Mouse (Mus musculus): ENCODE data around the gene Spint1. TPM values are rescaled to one million over a fixed set of nuclear protein-coding genes. Genes with fewer than 3 reads are reported as not detected.

Spint1 gene
- total RNA-seq (2021) = under 1 TPM in 1 of 2 experiments, not detected in 1; 0.15 TPM
- long read RNA-seq, experiment 1, partial matches to known transcripts = 0 of 9 reads
- long read RNA-seq, experiment 1, other reads (novel, unspliced or antisense) = 4 of 9 reads
- long read RNA-seq, experiment 2 = 0 reads

DNA sequence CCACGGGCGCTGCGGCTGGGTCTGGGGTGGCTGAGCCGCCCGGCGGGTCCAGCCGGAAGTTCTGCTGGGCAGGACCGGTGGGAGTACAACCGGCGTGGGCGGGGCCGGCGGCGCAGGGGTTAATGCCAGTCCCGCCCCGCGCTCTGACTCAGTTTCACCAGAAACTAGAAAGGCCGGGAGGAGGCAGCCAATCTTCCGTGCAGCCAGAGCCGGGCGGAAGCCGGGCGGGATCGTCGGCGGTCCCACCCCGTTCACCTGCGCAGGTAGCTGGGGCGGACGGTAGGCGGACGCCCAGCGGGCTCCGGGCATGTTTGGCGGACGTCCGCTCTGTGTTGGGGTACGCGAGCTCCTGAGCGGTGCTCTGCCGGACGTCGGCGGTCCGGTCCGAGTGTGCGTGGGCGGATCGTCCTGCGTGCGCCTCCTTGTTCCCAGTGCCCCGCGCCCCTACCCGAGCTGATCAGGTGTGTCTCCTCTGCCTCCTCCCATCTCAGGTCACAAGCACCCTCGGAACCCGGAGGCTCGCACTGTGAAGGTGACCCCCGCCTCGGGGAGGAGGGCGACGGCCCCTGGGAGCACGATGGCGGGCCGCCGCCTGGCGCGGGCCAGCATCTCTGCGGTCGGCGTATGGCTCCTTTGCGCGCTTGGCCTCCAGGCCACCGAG lies at the start of gene Spint1:
Gene Spint1 (plus strand): TSS at position 153 of the 661 bp plus-strand sequence.
- peak in 1 of 2 experiments; percentile 24 for DNase-seq (ENCODE audit: low spot score in 2 of 2)

DNA sequence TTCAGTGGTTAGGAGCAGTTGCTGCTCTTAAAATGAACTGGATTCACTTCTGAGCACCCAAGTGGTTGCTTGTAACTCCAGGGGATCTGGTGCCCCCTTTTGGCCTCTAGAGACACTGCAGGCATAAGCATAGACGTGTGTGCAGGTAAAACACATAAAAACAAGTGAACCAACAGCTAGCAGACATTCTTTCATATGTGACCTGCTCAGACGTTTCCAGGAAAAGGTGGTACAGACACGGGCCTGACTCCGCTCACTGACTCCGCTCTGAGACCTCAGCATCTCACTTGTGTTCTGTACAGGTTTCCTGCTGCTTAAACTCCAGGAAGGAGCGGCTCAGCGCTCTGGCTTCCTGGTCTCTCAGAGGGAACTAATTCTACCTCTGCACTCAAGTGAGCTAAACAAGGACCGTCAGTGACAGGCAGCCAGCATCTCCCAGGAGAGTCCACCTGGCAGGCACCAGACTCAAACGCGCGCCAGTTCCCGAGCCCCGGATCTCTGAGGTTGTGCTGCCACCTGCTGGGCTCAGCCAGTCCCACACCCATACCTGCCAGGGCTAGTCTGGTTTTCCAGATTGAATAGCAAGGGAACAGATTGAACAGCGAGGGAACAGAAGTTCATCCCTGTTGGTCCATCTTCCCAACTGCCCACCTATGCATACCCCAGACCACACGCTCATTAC lies 48.0 kb upstream of the Spint1 start:
- DNase-seq (ENCODE audit: low spot score in 2 of 2) = peak; percentile 73 to 84

GRCm38 (mm10) chr2:119190969-119191368 lies 46.2 kb upstream of the Spint1 start:
- no peak for DNase-seq (ENCODE audit: low spot score in 2 of 2)

DNA sequence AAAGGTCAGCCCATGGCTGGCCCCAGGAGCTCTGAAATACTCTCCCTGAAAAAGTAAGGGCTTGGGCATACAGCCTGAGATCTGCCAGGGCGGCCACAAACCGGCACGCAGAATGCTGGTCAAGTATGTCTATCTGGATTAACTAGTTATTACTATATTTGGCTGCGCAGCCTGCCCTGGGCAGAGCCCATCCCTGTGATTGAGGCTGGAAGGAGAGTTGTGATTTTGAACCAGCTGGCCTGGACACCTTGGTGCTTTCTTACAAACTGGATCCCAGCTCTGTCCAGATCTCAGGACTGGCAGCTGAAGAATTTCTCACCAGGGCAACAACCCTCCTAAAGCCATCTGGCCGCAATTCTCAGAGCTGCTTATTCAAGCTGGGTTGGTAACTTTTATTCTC lies 43.0 kb upstream of the Spint1 start:
- no peak for DNase-seq (ENCODE audit: low spot score in 2 of 2)

DNA sequence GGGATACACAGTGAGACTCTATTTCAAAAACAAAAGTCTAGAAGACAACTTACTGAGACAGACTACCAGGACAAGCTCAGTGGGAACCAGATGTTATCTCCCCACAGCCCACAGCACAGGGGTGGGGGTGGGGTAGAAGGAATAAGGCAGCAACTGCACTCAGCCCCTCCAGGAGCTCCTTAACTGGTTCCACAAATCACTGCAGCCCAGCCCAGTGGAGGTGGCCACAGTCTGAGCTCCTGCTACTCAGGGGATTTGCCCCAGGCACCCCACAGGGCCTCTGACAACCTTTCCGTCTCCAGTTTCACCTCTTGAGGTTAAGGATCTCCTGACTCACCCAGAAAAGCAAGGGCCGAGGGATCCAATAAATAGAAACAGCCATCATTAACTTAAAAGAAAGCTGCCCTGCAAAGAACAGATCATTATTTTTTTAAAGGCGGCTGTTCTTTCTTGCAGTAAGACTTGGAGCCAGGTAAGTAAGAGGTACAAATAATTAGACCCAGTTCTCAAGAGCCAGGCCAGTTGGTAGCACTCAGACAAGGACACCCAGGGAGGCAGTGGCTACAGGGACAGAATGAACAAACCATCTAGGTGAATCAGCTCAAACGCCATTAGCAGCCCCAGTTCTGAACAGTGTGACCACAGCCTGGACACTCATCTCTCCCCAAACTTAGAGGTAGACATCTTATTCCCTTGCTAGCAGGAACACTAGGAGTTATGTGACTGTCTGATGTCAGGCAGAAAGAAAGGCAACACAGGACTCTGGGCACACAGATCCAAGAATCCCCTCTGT lies 40.6 kb upstream of the Spint1 start:
- no peak for DNase-seq (ENCODE audit: low spot score in 2 of 2)

GRCm38 (mm10) chr2:119197493-119197892 lies 39.7 kb upstream of the Spint1 start:
- DNase-seq (ENCODE audit: low spot score in 2 of 2) = no peak

GRCm38 (mm10) chr2:119198049-119198448 lies 39.1 kb upstream of the Spint1 start:
- no peak for DNase-seq (ENCODE audit: low spot score in 2 of 2)

- DNase-seq (ENCODE audit: low spot score in 2 of 2) = no peak
Measured at GRCm38 (mm10) chr2:119198934-119199333, 38.2 kb upstream of the Spint1 start.

DNA sequence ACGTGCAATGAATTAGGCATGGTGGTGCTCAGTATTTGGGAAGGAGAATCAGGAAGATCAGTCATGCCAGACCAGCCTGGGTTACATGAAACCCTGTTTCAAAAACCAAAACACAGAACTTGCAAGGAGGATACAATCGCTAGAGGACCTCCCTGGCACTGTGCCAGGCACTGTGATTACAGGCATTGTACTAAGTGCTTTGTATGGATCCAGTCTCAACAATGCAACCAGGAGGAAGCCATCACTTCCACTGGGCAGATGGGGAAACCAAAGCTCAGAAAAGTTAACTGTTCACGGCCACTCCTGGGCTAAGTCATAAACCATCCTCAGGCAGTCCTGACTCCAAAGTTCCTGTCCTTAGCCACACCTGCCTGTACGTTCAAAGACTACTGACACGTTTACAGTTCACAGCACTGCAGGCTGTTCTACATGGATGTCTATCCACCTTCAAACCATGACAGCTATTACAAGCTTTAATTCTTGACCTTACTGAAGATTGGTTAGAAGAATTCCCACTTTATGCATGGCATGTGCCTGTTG lies 34.2 kb upstream of the Spint1 start:
- peak in 1 of 2 experiments; percentile 39 for DNase-seq (ENCODE audit: low spot score in 2 of 2)

DNA sequence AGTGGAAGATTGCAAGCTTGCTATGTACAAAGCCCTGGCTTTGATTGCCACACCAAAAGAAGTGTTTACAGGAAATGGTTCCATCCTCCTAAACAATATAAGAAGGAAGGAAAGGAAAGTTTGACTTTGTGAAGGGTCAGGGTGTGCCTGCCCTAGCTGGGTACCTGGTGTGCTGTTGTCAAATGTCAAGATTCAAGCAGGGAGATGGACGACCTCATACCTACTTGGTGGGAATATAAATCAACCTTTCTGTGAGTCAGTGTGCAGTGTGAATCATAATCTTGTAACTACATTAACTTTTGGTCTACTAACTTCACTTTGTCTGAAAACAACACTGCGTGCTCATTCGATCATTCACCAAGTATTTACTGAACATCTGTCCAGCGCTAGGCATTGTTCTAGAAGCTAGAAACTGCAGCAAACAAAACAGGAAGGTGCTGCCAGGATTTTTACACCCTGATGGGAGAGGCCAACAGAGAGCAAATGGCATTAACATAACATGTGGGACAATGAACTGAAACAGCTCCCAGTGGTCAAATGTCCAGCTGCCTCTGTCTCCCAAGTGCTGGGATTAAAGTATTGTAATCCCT lies 33.2 kb upstream of the Spint1 start:
- DNase-seq (ENCODE audit: low spot score in 2 of 2) = no peak

GRCm38 (mm10) chr2:119207961-119208343 lies 29.2 kb upstream of the Spint1 start:
- no peak for DNase-seq (ENCODE audit: low spot score in 2 of 2)

GRCm38 (mm10) chr2:119208344-119209175 lies 28.6 kb upstream of the Spint1 start, which contains the start of the genes Zfyve19 and Dnajc17:
Zfyve19 (plus strand) TSS chr2:119208617.
Dnajc17 (minus strand) TSS chr2:119208795.
- peak; percentile 90 to 96 for DNase-seq (ENCODE audit: low spot score in 2 of 2)

- DNase-seq (ENCODE audit: low spot score in 2 of 2) = no peak
Measured at GRCm38 (mm10) chr2:119209176-119209507, 28.0 kb upstream of the Spint1 start.

DNA sequence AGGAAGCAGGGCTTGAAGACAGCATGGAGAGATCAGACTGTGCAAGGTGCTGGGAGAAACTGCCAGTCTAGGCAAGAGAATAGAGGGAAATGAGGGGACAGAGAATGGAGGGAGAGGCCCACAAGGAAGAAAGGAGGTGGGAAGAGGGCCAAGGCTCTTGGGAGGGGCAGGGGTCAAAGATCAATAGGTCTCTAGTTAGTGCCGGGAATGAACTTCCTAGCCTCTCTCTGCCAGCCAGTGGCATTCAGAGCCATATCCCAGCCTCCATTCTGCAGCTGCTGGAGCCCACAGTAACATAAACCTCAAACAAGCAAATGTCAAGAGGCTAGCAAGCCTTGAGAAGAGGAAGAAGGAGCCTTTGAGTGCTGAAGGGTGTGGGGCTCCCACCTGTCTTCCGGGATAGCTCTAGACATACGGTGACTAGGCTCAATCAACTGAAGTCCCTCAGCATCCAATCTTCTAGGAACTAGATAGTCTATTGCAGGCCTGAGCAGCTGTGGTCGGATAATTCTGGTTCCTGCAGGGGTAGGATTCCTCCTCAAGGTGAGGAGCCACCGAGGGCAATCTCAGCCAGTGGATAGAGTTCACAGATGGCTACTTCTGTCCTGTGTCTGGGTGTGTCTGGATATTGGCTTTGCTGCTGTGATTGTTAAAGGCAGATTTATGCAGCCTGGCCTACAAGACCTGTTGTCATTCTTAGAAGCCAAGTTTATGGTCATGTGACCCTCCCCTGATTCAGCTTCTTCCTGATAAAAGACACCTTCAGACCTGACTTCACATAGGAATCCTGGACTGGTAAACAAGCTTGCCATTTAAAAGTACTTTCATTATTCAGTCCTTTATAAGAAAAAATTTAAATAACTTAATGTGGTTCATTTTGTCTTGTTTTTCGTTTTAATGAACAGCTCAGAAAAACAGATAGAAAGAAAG lies 7.1 kb upstream of the Spint1 start, which contains the start of gene Ppp1r14d:
Gene Ppp1r14d (minus strand): TSS at position 132 of the 930 bp plus-strand sequence.
- DNase-seq (ENCODE audit: low spot score in 2 of 2) = no peak

DNA sequence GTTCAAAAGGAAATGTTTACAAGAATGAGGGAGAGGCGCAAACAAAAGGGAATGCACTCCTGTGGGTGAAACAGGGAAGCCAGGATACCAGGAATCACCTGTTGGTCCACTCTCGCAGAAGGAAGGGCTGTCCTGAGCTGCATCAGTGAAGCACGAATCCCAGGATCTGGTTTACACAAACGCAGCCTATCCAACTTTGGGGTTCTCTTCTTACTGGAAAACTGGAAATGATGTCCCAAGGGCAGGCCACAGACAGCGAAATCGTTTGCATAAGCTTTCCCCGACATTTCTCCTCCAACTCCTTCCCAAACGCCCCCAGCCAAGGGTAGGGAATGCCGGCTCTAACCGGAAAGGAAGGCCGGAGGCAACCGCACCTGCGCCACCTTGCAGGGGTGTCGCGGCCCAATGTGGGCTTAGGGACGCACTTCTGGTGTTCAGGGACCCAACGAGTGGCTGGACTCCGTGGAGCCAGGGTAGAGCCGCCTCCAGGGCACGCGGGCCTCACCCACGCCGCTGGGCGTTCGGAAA lies 416 bp upstream of the Spint1 start:
- DNase-seq (ENCODE audit: low spot score in 2 of 2) = no peak

DNA sequence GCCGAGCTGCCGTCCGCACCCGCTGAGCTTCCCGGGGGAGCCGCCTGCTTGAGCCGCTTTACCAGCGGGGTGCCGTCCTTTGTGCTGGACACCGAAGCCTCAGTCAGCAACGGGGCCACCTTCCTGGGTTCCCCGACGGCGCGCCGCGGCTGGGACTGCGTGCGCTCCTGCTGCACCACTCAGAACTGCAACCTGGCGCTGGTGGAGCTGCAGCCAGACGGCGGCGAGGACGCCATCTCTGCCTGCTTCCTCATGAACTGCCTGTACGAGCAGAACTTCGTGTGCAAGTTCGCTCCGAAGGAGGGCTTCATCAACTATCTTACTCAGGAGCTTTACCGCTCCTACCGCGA lies 684 bp downstream of the Spint1 start:
- no peak for DNase-seq (ENCODE audit: low spot score in 2 of 2)

- no peak for DNase-seq (ENCODE audit: low spot score in 2 of 2)
Measured at GRCm38 (mm10) chr2:119238671-119239070, 1.5 kb downstream of the Spint1 start.

DNA sequence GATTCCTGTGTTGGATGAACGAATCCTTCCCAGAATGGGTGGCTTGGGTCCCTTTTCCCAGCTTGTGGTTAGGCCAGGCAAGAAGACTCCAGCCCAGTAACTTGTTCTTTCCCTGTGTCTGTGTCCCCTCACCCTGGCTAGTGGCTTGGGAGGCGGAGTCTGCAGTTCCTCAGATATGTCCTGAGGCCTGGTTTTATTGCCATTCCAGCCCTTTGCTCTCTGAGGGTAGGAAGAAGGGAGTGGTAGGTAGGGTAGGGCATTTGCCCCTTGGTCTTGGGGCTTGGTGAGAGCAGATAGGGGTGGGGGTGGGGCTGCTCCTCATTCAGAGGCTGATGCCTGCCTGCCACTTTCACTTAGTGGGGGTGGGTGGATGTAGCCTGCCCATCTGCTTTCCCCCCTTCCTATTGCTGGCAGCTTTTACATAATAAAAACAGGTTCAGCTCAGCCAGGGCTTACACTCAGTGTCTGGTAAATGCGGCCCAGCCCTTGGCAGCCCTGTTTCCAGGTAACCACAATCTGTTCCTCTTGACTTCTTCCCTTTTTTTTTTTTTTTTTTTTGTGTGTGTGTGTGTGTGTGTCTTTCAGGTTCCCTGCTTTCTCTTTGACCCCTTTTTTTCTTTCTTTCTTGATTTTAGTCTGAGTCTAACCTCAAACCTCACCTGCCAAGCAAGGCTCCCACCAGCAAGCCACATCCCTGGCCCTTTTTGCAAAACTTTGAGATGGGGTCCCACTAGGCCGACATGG lies 3.1 kb downstream of the Spint1 start:
- DNase-seq (ENCODE audit: low spot score in 2 of 2) = no peak
